Mouse (Mus musculus): ENCODE results near the gene Ccpg1.

Gene Ccpg1

GRCm38 (mm10) chr9:73045204-73045603, 60.0 kb downstream of the Ccpg1 start:
- DNase-seq (ENCODE audit: low read depth, low spot score) = no peak

GRCm38 (mm10) chr9:73045711-73046110, 60.5 kb downstream of the Ccpg1 start:
- no peak for DNase-seq (ENCODE audit: low read depth, low spot score)

- DNase-seq (ENCODE audit: low read depth, low spot score) = no peak
Measured at GRCm38 (mm10) chr9:73047906-73048305, 62.7 kb downstream of the Ccpg1 start.

GRCm38 (mm10) chr9:73048927-73049326, 63.7 kb downstream of the Ccpg1 start:
- DNase-seq (ENCODE audit: low read depth, low spot score) = no peak

- DNase-seq (ENCODE audit: low read depth, low spot score) = no peak
Measured at GRCm38 (mm10) chr9:73049833-73050232, 64.6 kb downstream of the Ccpg1 start.

GRCm38 (mm10) chr9:73050606-73051005, 65.4 kb downstream of the Ccpg1 start:
- no peak for DNase-seq (ENCODE audit: low read depth, low spot score)

- DNase-seq (ENCODE audit: low read depth, low spot score) = no peak
Measured at GRCm38 (mm10) chr9:73055441-73055911, 70.2 kb downstream of the Ccpg1 start.

GRCm38 (mm10) chr9:73059224-73059623, 74.0 kb downstream of the Ccpg1 start:
- DNase-seq (ENCODE audit: low read depth, low spot score) = no peak

- DNase-seq (ENCODE audit: low read depth, low spot score) = no peak
Measured at GRCm38 (mm10) chr9:73063621-73064290, 78.5 kb downstream of the Ccpg1 start.
